Mouse (Mus musculus) CH12.LX (cell line): ENCODE results near the gene Ylpm1. TPM values are rescaled to one million over a fixed set of nuclear protein-coding genes. Genes with fewer than 3 reads are reported as not detected.

ENCODE experiments used
- DNase-seq: peaks from one replicate; pipeline ENCODE4 v3.0.0-alpha.2; 2013; ENCODE audit errors: extremely low read depth
- H3K27ac ChIP-seq: 2 replicates; pipeline ENCODE4 v1.5.1; 2012; ENCODE audit warnings: low read depth, mild to moderate bottlenecking, control low read depth, moderate library complexity; ENCODE audit not compliant: insufficient read depth
- H3K27me3 ChIP-seq: replicated peaks from 2 replicates; pipeline ENCODE3; 2012; ENCODE audit warnings: inconsistent platforms
- H3K36me3 ChIP-seq, 2 experiments: replicated peaks in 1 of 2; 2 replicates each; pipeline versions ENCODE3 to v1.6.1; 2012; ENCODE audit warnings: inconsistent platforms in 1 of 2, low read length in 1 of 2, mild to moderate bottlenecking in 1 of 2, mixed read lengths in 1 of 2, moderate library complexity in 1 of 2; ENCODE audit not compliant: control insufficient read depth in 1 of 2, insufficient read depth in 1 of 2
- H3K4me1 ChIP-seq, 2 experiments: 2 replicates each; pipeline ENCODE4 v1.6.1; 2012; ENCODE audit warnings: inconsistent platforms in 1 of 2, moderate library complexity in 1 of 2; ENCODE audit not compliant: insufficient read depth in 2 of 2, control insufficient read depth in 1 of 2
- H3K4me2 ChIP-seq: 2 replicates; pipeline ENCODE4 v1.6.1; 2012; ENCODE audit warnings: low read depth, mild to moderate bottlenecking, control low read depth; ENCODE audit not compliant: poor library complexity, insufficient read depth, severe bottlenecking
- H3K4me3 ChIP-seq, 3 experiments: fragments of 150-350 bp in 1 of 3; sonication (generic) in 1 of 3; replicated peaks in 1 of 3; 2 replicates each; pipeline versions ENCODE3 to v1.5.1; 2011 to 2012; ENCODE audit warnings: low read depth in 2 of 3, low read length in 2 of 3, mild to moderate bottlenecking in 2 of 3, moderate library complexity in 2 of 3, control low read depth in 1 of 3, improper control_type of control experiment in 1 of 3, inconsistent platforms in 1 of 3, mixed read lengths in 1 of 3; ENCODE audit not compliant: poor library complexity in 1 of 3
- H3K79me2 ChIP-seq: replicated peaks from 2 replicates; pipeline ENCODE4 v1.6.1; 2012; ENCODE audit warnings: mild to moderate bottlenecking, moderate library complexity; ENCODE audit not compliant: control insufficient read depth, poor library complexity, insufficient read depth, severe bottlenecking; ENCODE audit errors: extremely low read depth
- H3K9ac ChIP-seq: 2 replicates; pipeline ENCODE4 v1.6.1; 2012; ENCODE audit warnings: low read depth, mild to moderate bottlenecking, control low read depth, moderate library complexity; ENCODE audit not compliant: insufficient read depth
- H3K9me3 ChIP-seq: replicated peaks from 2 replicates; pipeline ENCODE3; 2012; ENCODE audit warnings: low read length, inconsistent platforms, mixed read lengths
- BHLHE40 ChIP-seq: IDR thresholded peaks from 2 replicates; pipeline ENCODE4 v1.6.1; 2011; ENCODE audit warnings: mild to moderate bottlenecking, low read depth, low read length, improper control_type of control experiment
- ELF1 ChIP-seq: IDR thresholded peaks from 2 replicates; pipeline ENCODE4 v1.6.1; 2014; ENCODE audit warnings: low read depth, mild to moderate bottlenecking, inconsistent platforms, low read length, improper control_type of control experiment
- HCFC1 ChIP-seq: IDR thresholded peaks from 2 replicates; pipeline ENCODE4 v1.6.1; 2012; ENCODE audit warnings: low read depth, mild to moderate bottlenecking, inconsistent platforms, low read length, improper control_type of control experiment
- IRF4 ChIP-seq: IDR thresholded peaks from 2 replicates; pipeline ENCODE4 v1.6.1; 2014; ENCODE audit warnings: low read depth, mild to moderate bottlenecking, inconsistent platforms, low read length, improper control_type of control experiment
- JUND ChIP-seq: conservative IDR thresholded peaks from 2 replicates; pipeline ENCODE4 v1.6.1; 2011; ENCODE audit warnings: low read depth, low read length, improper control_type of control experiment
- KAT2A ChIP-seq: IDR thresholded peaks from 2 replicates; pipeline ENCODE4 v1.6.1; 2012; ENCODE audit warnings: low read length, improper control_type of control experiment, inconsistent platforms; ENCODE audit not compliant: insufficient replicate concordance
- MAX ChIP-seq: IDR thresholded peaks from 2 replicates; pipeline ENCODE4 v1.6.1; 2011; ENCODE audit warnings: low read length, improper control_type of control experiment
- NELFE ChIP-seq: IDR thresholded peaks from 2 replicates; pipeline ENCODE4 v1.6.1; 2011; ENCODE audit warnings: low read depth, low read length, improper control_type of control experiment
- POLR2AphosphoS2 ChIP-seq: IDR thresholded peaks from 2 replicates; pipeline ENCODE4 v1.6.1; 2011; ENCODE audit warnings: low read depth, low read length, improper control_type of control experiment
- RAD21 ChIP-seq: IDR thresholded peaks from 2 replicates; pipeline ENCODE4 v1.6.1; 2011; ENCODE audit warnings: low read depth, mild to moderate bottlenecking, low read length, improper control_type of control experiment, moderate library complexity
- RCOR1 ChIP-seq: conservative IDR thresholded peaks from 2 replicates; pipeline ENCODE4 v1.6.1; 2012; ENCODE audit warnings: low read depth, mild to moderate bottlenecking, inconsistent platforms, low read length, improper control_type of control experiment
- TBP ChIP-seq: conservative IDR thresholded peaks from 2 replicates; pipeline ENCODE4 v1.6.1; 2011; ENCODE audit warnings: low read depth, low read length, improper control_type of control experiment
- TCF12 ChIP-seq: IDR thresholded peaks from 2 replicates; pipeline ENCODE4 v1.6.1; 2014; ENCODE audit warnings: low read depth, mild to moderate bottlenecking, inconsistent platforms, low read length, improper control_type of control experiment
- UBTF ChIP-seq: IDR thresholded peaks from 2 replicates; pipeline ENCODE4 v1.6.1; 2012; ENCODE audit warnings: low read depth, mild to moderate bottlenecking, inconsistent platforms, low read length, improper control_type of control experiment, moderate library complexity
- USF2 ChIP-seq: conservative IDR thresholded peaks from 2 replicates; pipeline ENCODE4 v1.6.1; 2011; ENCODE audit warnings: low read depth, low read length, improper control_type of control experiment
- dilution Hi-C: fragments of 300-500 bp; cut with MboI; formaldehyde crosslinking; loops from 2 replicates; pipeline ENCODE4 v1.14.3; 2020; ENCODE audit warnings: low sequenced_read_pairs; ENCODE audit not compliant: extremely low pct_unique_long_range_greater_than_20kb, extremely low pct_ligation_motif_present
- in situ Hi-C: fragments of 300-500 bp; cut with MboI; formaldehyde crosslinking; loops from 3 replicates; pipeline ENCODE4 v1.14.3; 2019; ENCODE audit warnings: low sequenced_read_pairs, low pct_ligation_motif_present, low pct_unique_long_range_greater_than_20kb, mixed read lengths
- polyA plus RNA-seq: library from polyadenylated mRNA; unstranded; fragments of >175 nt; gene quantifications from 2 replicates; pipeline ENCODE4 v1.2.1, GENCODE M21; 2012; ENCODE audit warnings: low read depth; ENCODE audit not compliant: insufficient read length
- total RNA-seq, 2 experiments: library from RNA; depleted of rRNA; stranded (reverse); fragments of 300-350 nt in 1 of 2; fragments of >200 nt in 1 of 2; gene quantifications; 2 replicates each; pipeline ENCODE4 v1.2.3; 2012 to 2014

Ylpm1 gene
- total and polyA plus RNA-seq, 3 experiments: 19.3 to 56.8 (median 20.1) TPM

GRCm38 (mm10) chr12:85113917-85114316 lies 117.8 kb downstream of the Ylpm1 start:
- no peaks in the 10 kb centered on the region for H3K27me3 ChIP-seq
- H3K9ac ChIP-seq: no peak overlapping the region
- peaks cover 66% of the 10 kb centered on the region for H3K79me2 ChIP-seq
- in situ Hi-C loops: no loop called here
- H3K36me3 ChIP-seq: peaks cover 23 to 58% of the 10 kb centered on the region in 2 experiments
- no peak overlapping the region for H3K27ac ChIP-seq
- no peak for DNase-seq
- no peak overlapping the region for H3K4me3 ChIP-seq
- H3K9me3 ChIP-seq: no peaks in the 10 kb centered on the region
- TF ChIP-seq ELF1 (no peak), TCF12 (no peak), IRF4 (no peak), JUND (no peak), KAT2A (no peak)
- TF ChIP-seq, all 38 proteins: peak for 0
- Histone ChIP-seq H3K4me1 (peaks cover 6 to 70% of the 10 kb centered on the region in 2 experiments; a peak in 3 of 4 replicates), H3K4me2 (no peak overlapping the region)
- dilution Hi-C loops: no loop called here

- Histone ChIP-seq H3K27me3 (no peaks in the 10 kb centered on the region), H3K36me3 (peaks cover 31 to 74% of the 10 kb centered on the region in 2 experiments), H3K4me1 (peaks cover 6 to 60% of the 10 kb centered on the region in 2 experiments; a peak in 3 of 4 replicates), H3K4me2 (no peak overlapping the region), H3K79me2 (peaks cover 64% of the 10 kb centered on the region), H3K9ac (no peak overlapping the region), H3K4me3 (no peak overlapping the region), H3K27ac (no peak overlapping the region), H3K9me3 (no peaks in the 10 kb centered on the region)
- TF ChIP-seq RAD21 (no peak), KAT2A (no peak), HCFC1 (no peak), BHLHE40 (no peak), UBTF (no peak), TBP (no peak), USF2 (no peak), POLR2AphosphoS2 (no peak), MAX (no peak), RCOR1 (no peak), NELFE (no peak)
- dilution Hi-C loops (no loop called here), in situ Hi-C loops (no loop called here)
- DNase-seq: no peak
Measured at GRCm38 (mm10) chr12:85115678-85116077, 119.6 kb downstream of the Ylpm1 start.

Other genes with a start within 250 kb of the Ylpm1 start
- 63.7 and 73.4 TPM in 2 replicates for gene Npc2, start 223.2 kb upstream of the Ylpm1 start, total RNA-seq (2012; rRNA removed)
- 97.5 and 98.5 TPM in 2 replicates for gene Npc2, start 223.2 kb upstream of the Ylpm1 start, total RNA-seq (2014; rRNA removed)
- gene Npc2, start 223.2 kb upstream of the Ylpm1 start, polyA plus RNA-seq: 80.3 and 89.0 TPM in 2 replicates
- 59.1 and 59.7 TPM in 2 replicates for gene Isca2, start 223.1 kb upstream of the Ylpm1 start, total RNA-seq (2012; rRNA removed)
- gene Isca2, start 223.1 kb upstream of the Ylpm1 start, total RNA-seq (2014; rRNA removed): 75.3 and 90.4 TPM in 2 replicates
- 50.4 and 55.1 TPM in 2 replicates for gene Isca2, start 223.1 kb upstream of the Ylpm1 start, polyA plus RNA-seq
- gene Ltbp2, start 119.8 kb upstream of the Ylpm1 start, total RNA-seq (2012; rRNA removed): under 0.01 and 0.25 TPM in 2 replicates
- 0.19 TPM in 1 of 2 replicates, not detected in the other for gene Ltbp2, start 119.8 kb upstream of the Ylpm1 start, total RNA-seq (2014; rRNA removed)
- 0.61 and 0.97 TPM in 2 replicates for gene Ltbp2, start 119.8 kb upstream of the Ylpm1 start, polyA plus RNA-seq
- gene Fcf1, start 25.4 kb upstream of the Ylpm1 start, total RNA-seq (2012; rRNA removed): 152 and 188 TPM in 2 replicates
- 273 and 340 TPM in 2 replicates for gene Fcf1, start 25.4 kb upstream of the Ylpm1 start, total RNA-seq (2014; rRNA removed)
- 239 and 265 TPM in 2 replicates for gene Fcf1, start 25.4 kb upstream of the Ylpm1 start, polyA plus RNA-seq
- gene Arel1, start 25.4 kb upstream of the Ylpm1 start, total RNA-seq (2012; rRNA removed): 18.5 and 21.6 TPM in 2 replicates
- gene Arel1, start 25.4 kb upstream of the Ylpm1 start, total RNA-seq (2014; rRNA removed): 20.0 and 22.5 TPM in 2 replicates
- 14.2 and 16.9 TPM in 2 replicates for gene Arel1, start 25.4 kb upstream of the Ylpm1 start, polyA plus RNA-seq
- gene Prox2, start 114.4 kb downstream of the Ylpm1 start, total RNA-seq (2012; rRNA removed): 11.6 and 13.3 TPM in 2 replicates
- gene Prox2, start 114.4 kb downstream of the Ylpm1 start, total RNA-seq (2014; rRNA removed): 2.4 TPM in 2 replicates
- gene Prox2, start 114.4 kb downstream of the Ylpm1 start, polyA plus RNA-seq: 4.5 and 5.2 TPM in 2 replicates
- gene Dlst, start 114.5 kb downstream of the Ylpm1 start, total RNA-seq (2012; rRNA removed): 116 and 122 TPM in 2 replicates
- gene Dlst, start 114.5 kb downstream of the Ylpm1 start, total RNA-seq (2014; rRNA removed): 144 TPM in 2 replicates
- gene Dlst, start 114.5 kb downstream of the Ylpm1 start, polyA plus RNA-seq: 165 and 208 TPM in 2 replicates
- 0.21 and 0.97 TPM in 2 replicates for gene Rps6kl1, start 154.9 kb downstream of the Ylpm1 start, total RNA-seq (2012; rRNA removed)
- gene Rps6kl1, start 154.9 kb downstream of the Ylpm1 start, total RNA-seq (2014; rRNA removed): 0.36 and 0.43 TPM in 2 replicates
- gene Rps6kl1, start 154.9 kb downstream of the Ylpm1 start, polyA plus RNA-seq: 0.59 and 0.86 TPM in 2 replicates
- 0.34 and 0.50 TPM in 2 replicates for gene Pgf, start 181.5 kb downstream of the Ylpm1 start, total RNA-seq (2012; rRNA removed)
- 0.64 and 0.76 TPM in 2 replicates for gene Pgf, start 181.5 kb downstream of the Ylpm1 start, total RNA-seq (2014; rRNA removed)
- 0.73 and 1.7 TPM in 2 replicates for gene Pgf, start 181.5 kb downstream of the Ylpm1 start, polyA plus RNA-seq
- gene Eif2b2, start 223.2 kb downstream of the Ylpm1 start, total RNA-seq (2012; rRNA removed): 123 and 138 TPM in 2 replicates
- gene Eif2b2, start 223.2 kb downstream of the Ylpm1 start, total RNA-seq (2014; rRNA removed): 83.6 and 94.9 TPM in 2 replicates
- gene Eif2b2, start 223.2 kb downstream of the Ylpm1 start, polyA plus RNA-seq: 143 and 180 TPM in 2 replicates